Mouse (Mus musculus): Measurements from ENCODE around the gene Gzmm. TPM values are rescaled to one million over a fixed set of nuclear protein-coding genes. Genes with fewer than 3 reads are reported as not detected.

Gene Gzmm
- polyA plus RNA-seq, 1 experiment from 2014 or later = 0.27 TPM

- Histone ChIP-seq H3K27ac (ENCODE audit: low read depth, low read length) (no peak overlapping the region), H3K4me2 (no peak overlapping the region), H3K4me3 (ENCODE audit: low read depth, low read length) (no peak overlapping the region), H3K9me3 (ENCODE audit: control insufficient read depth, low read length) (no peaks in the 10 kb centered on the region), H3K4me1 (ENCODE audit: control insufficient read depth, insufficient read depth, low read length) (peaks cover 2% of the 10 kb centered on the region; the same call in 1 of the 2 replicates), H3K36me3 (ENCODE audit: control insufficient read depth, insufficient read depth, low read length) (peaks cover 52% of the 10 kb centered on the region), H3K27me3 (ENCODE audit: control insufficient read depth, insufficient read depth, low read length) (no peaks in the 10 kb centered on the region; the same call in none of the 2 replicates), H3K9ac (ENCODE audit: low read length) (no peak overlapping the region)
- ATAC-seq (ENCODE audit: low FRiP score) (no peak), DNase-seq (ENCODE audit: low spot score, missing footprints) (no peak)
- WGBS = 96% methylated on average over 28 of the region's 28 CpGs
Observed at GRCm38 (mm10) chr10:79739234-79739633, 50.4 kb downstream of the Gzmm start.

DNA sequence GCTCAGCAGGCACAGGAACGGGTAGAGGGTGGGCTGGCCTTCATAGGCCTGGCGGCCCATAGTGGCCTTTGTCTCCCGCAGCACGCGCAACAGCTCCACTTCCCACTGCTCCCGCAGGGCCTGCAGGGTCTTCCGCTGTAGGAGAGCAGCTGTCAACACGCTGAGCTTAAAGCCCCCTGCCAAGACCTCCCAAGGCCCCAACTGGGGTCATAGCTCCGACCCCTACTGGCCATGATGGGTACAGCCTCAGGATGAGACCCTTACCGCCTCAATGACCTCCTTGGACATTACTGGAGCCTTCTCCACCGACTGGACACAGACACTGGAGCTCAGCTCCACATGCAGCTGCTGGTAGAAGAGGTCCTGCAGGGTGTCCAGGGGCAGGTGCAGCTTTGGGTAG, 52.0 kb downstream of the Gzmm start:
- Histone ChIP-seq H3K27me3 (ENCODE audit: control insufficient read depth, insufficient read depth, low read length) (no peaks in the 10 kb centered on the region; the same call in 1 of the 2 replicates), H3K4me2 (no peak overlapping the region), H3K4me1 (ENCODE audit: control insufficient read depth, insufficient read depth, low read length) (peaks cover 6% of the 10 kb centered on the region), H3K9ac (ENCODE audit: low read length) (no peak overlapping the region), H3K27ac (ENCODE audit: low read depth, low read length) (no peak overlapping the region), H3K4me3 (ENCODE audit: low read depth, low read length) (no peak overlapping the region), H3K36me3 (ENCODE audit: control insufficient read depth, insufficient read depth, low read length) (peaks cover 52% of the 10 kb centered on the region), H3K9me3 (ENCODE audit: control insufficient read depth, low read length) (no peaks in the 10 kb centered on the region)
- DNase-seq (ENCODE audit: low spot score, missing footprints) = no peak
- 52% methylated on average over 11 of the region's 11 CpGs for WGBS
- peak; percentile 20; the same call in 1 of the 2 replicates for ATAC-seq (ENCODE audit: low FRiP score)

- Histone ChIP-seq H3K27ac (ENCODE audit: low read depth, low read length) (no peak overlapping the region), H3K27me3 (ENCODE audit: control insufficient read depth, insufficient read depth, low read length) (no peaks in the 10 kb centered on the region), H3K36me3 (ENCODE audit: control insufficient read depth, insufficient read depth, low read length) (peaks cover 40% of the 10 kb centered on the region), H3K9me3 (ENCODE audit: control insufficient read depth, low read length) (no peaks in the 10 kb centered on the region), H3K9ac (ENCODE audit: low read length) (no peak overlapping the region), H3K4me3 (ENCODE audit: low read depth, low read length) (no peak overlapping the region), H3K4me1 (ENCODE audit: control insufficient read depth, insufficient read depth, low read length) (peaks cover 6% of the 10 kb centered on the region), H3K4me2 (no peak overlapping the region)
- WGBS = 88% methylated on average over 11 of the region's 11 CpGs
- DNase-seq (ENCODE audit: low spot score, missing footprints) = no peak
- no peak for ATAC-seq (ENCODE audit: low FRiP score)
Observed at GRCm38 (mm10) chr10:79743161-79743560, 54.3 kb downstream of the Gzmm start.

DNA sequence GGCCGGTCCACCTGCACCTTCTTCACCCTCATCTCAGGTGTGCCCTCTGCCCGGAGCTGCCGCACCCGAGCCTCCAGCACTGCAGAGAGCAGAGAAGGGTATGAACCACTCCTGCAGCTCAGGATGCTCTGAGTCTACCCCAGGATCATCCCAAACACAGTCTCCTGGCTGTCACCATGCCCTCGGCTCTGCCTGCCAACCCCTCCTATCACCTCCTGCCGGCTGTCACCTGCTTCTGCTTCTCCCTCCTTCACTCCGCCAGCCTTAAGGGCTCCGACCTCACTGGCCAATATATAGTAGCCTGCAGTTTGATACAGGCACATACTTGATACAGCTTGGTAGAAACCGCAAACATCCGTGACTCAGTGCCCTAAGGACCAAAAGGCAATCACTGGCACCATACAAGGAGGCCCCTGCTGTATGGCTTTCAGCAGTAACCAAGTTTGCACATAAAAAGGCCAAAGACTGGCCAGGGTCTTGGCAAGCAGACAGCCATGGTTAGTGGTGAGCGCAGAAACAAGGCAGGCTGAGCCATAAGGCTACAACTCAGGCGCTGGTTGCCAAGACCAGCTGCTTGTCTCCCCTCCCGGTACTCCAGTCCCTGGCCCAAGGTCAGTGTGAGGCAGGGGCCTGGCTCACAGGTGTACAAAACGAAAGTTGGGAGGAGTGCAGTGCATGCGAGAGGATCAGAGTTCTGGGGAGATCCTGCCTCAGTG, 55.0 kb downstream of the Gzmm start:
- H3K4me2 ChIP-seq = no peak overlapping the region
- H3K9ac ChIP-seq (ENCODE audit: low read length) = no peak overlapping the region
- H3K9me3 ChIP-seq (ENCODE audit: control insufficient read depth, low read length) = no peaks in the 10 kb centered on the region
- peaks cover 6% of the 10 kb centered on the region for H3K4me1 ChIP-seq (ENCODE audit: control insufficient read depth, insufficient read depth, low read length)
- DNase-seq (ENCODE audit: low spot score, missing footprints) (no peak), ATAC-seq (ENCODE audit: low FRiP score) (no peak)
- peaks cover 36% of the 10 kb centered on the region for H3K36me3 ChIP-seq (ENCODE audit: control insufficient read depth, insufficient read depth, low read length)
- no peak overlapping the region for H3K27ac ChIP-seq (ENCODE audit: low read depth, low read length)
- WGBS = 93% methylated on average over 15 of the region's 15 CpGs
- no peak overlapping the region for H3K4me3 ChIP-seq (ENCODE audit: low read depth, low read length)
- H3K27me3 ChIP-seq (ENCODE audit: control insufficient read depth, insufficient read depth, low read length) = no peaks in the 10 kb centered on the region

Other genes starting within 250 kb of the Gzmm start
- gene Vmn2r83, start 220.3 kb upstream of the Gzmm start, polyA plus RNA-seq (2014; fragmentation: Nextera tagmentation; extraction: Ambion mirVana) = not detected in 2 replicates
- 10.5 and 13.4 TPM in 2 replicates for gene Plpp2, start 155.2 kb upstream of the Gzmm start, polyA plus RNA-seq (2014; fragmentation: Nextera tagmentation; extraction: Ambion mirVana)
- 33.0 and 41.8 TPM in 2 replicates for gene Mier2, start 133.8 kb upstream of the Gzmm start, polyA plus RNA-seq (2014; fragmentation: Nextera tagmentation; extraction: Ambion mirVana)
- not detected in 2 replicates for gene Theg, start 101.7 kb upstream of the Gzmm start, polyA plus RNA-seq (2014; fragmentation: Nextera tagmentation; extraction: Ambion mirVana)
- gene C2cd4c, start 75.0 kb upstream of the Gzmm start, polyA plus RNA-seq (2014; fragmentation: Nextera tagmentation; extraction: Ambion mirVana) = 0.10 and 0.12 TPM in 2 replicates
- gene Shc2, start 51.1 kb upstream of the Gzmm start, polyA plus RNA-seq (2014; fragmentation: Nextera tagmentation; extraction: Ambion mirVana) = 11.4 and 13.0 TPM in 2 replicates
- gene Odf3l2, start 43.3 kb upstream of the Gzmm start, polyA plus RNA-seq (2014; fragmentation: Nextera tagmentation; extraction: Ambion mirVana) = not detected in 2 replicates
- 1.2 and 1.4 TPM in 2 replicates for gene Madcam1, start 24.5 kb upstream of the Gzmm start, polyA plus RNA-seq (2014; fragmentation: Nextera tagmentation; extraction: Ambion mirVana)
- gene Tpgs1, start 19.7 kb upstream of the Gzmm start, polyA plus RNA-seq (2014; fragmentation: Nextera tagmentation; extraction: Ambion mirVana) = 65.5 and 69.6 TPM in 2 replicates
- gene Cdc34, start 6.8 kb upstream of the Gzmm start, polyA plus RNA-seq (2014; fragmentation: Nextera tagmentation; extraction: Ambion mirVana) = 149 and 178 TPM in 2 replicates
- 576 and 580 TPM in 2 replicates for gene Bsg, start 15.5 kb downstream of the Gzmm start, polyA plus RNA-seq (2014; fragmentation: Nextera tagmentation; extraction: Ambion mirVana)
- gene Hcn2, start 27.6 kb downstream of the Gzmm start, polyA plus RNA-seq (2014; fragmentation: Nextera tagmentation; extraction: Ambion mirVana) = 0.22 TPM in 2 replicates
- gene Polrmt, start 57.6 kb downstream of the Gzmm start, polyA plus RNA-seq (2014; fragmentation: Nextera tagmentation; extraction: Ambion mirVana) = 28.5 and 31.2 TPM in 2 replicates
- gene Fgf22, start 66.1 kb downstream of the Gzmm start, polyA plus RNA-seq (2014; fragmentation: Nextera tagmentation; extraction: Ambion mirVana) = 0.08 and 0.32 TPM in 2 replicates
- 69.9 and 81.9 TPM in 2 replicates for gene Rnf126, start 77.9 kb downstream of the Gzmm start, polyA plus RNA-seq (2014; fragmentation: Nextera tagmentation; extraction: Ambion mirVana)
- 0.60 and 1.2 TPM in 2 replicates for gene Fstl3, start 88.3 kb downstream of the Gzmm start, polyA plus RNA-seq (2014; fragmentation: Nextera tagmentation; extraction: Ambion mirVana)
- 0.10 and 0.40 TPM in 2 replicates for gene Prss57, start 101.9 kb downstream of the Gzmm start, polyA plus RNA-seq (2014; fragmentation: Nextera tagmentation; extraction: Ambion mirVana)
- 109 and 129 TPM in 2 replicates for gene Palm, start 104.6 kb downstream of the Gzmm start, polyA plus RNA-seq (2014; fragmentation: Nextera tagmentation; extraction: Ambion mirVana)
- gene Misp, start 132.0 kb downstream of the Gzmm start, polyA plus RNA-seq (2014; fragmentation: Nextera tagmentation; extraction: Ambion mirVana) = 0.41 TPM in 1 of 2 replicates, not detected in the other
- 147 and 176 TPM in 2 replicates for gene Ptbp1, start 165.4 kb downstream of the Gzmm start, polyA plus RNA-seq (2014; fragmentation: Nextera tagmentation; extraction: Ambion mirVana)
- gene Prtn3, start 185.5 kb downstream of the Gzmm start, polyA plus RNA-seq (2014; fragmentation: Nextera tagmentation; extraction: Ambion mirVana) = 11.9 and 12.1 TPM in 2 replicates
- 112 and 117 TPM in 2 replicates for gene Plppr3, start 185.6 kb downstream of the Gzmm start, polyA plus RNA-seq (2014; fragmentation: Nextera tagmentation; extraction: Ambion mirVana)
- gene Elane, start 197.2 kb downstream of the Gzmm start, polyA plus RNA-seq (2014; fragmentation: Nextera tagmentation; extraction: Ambion mirVana) = 0.18 TPM in 1 of 2 replicates, not detected in the other
- gene Cfd, start 201.8 kb downstream of the Gzmm start, polyA plus RNA-seq (2014; fragmentation: Nextera tagmentation; extraction: Ambion mirVana) = not detected in 2 replicates
- 39.7 and 45.7 TPM in 2 replicates for gene Med16, start 219.9 kb downstream of the Gzmm start, polyA plus RNA-seq (2014; fragmentation: Nextera tagmentation; extraction: Ambion mirVana)
- gene Gm26602, start 221.8 kb downstream of the Gzmm start, polyA plus RNA-seq (2014; fragmentation: Nextera tagmentation; extraction: Ambion mirVana) = 20.6 and 25.6 TPM in 2 replicates
- gene Kiss1r, start 228.0 kb downstream of the Gzmm start, polyA plus RNA-seq (2014; fragmentation: Nextera tagmentation; extraction: Ambion mirVana) = 0.34 and 0.61 TPM in 2 replicates
- gene R3hdm4, start 232.2 kb downstream of the Gzmm start, polyA plus RNA-seq (2014; fragmentation: Nextera tagmentation; extraction: Ambion mirVana) = 127 and 135 TPM in 2 replicates
- gene Arid3a, start 238.0 kb downstream of the Gzmm start, polyA plus RNA-seq (2014; fragmentation: Nextera tagmentation; extraction: Ambion mirVana) = 4.2 and 6.2 TPM in 2 replicates